Mouse (Mus musculus): ENCODE measurements at regions not wholly inside any gene's neighbourhood (a gene's known extent, or its start where the extent isn't known, plus 50 kb on each side); places are given as distances from the start of the nearest gene placed in this dataset.
A peak's percentile ranks its signal among the peaks of the same experiment; 100 is the strongest.

GRCm38 (mm10) chrX:143996716-143997115, 63.6 kb upstream of the Dcx start:
- no peaks in the 10 kb centered on the region for H3K4me1 ChIP-seq (ENCODE audit: control insufficient read depth, insufficient read depth, low read length)
- ATAC-seq (replicated peaks; ENCODE audit: insufficient number of reproducible peaks, low FRiP score, low TSS enrichment, low read depth) = no peak
- no peaks in the 10 kb centered on the region for H3K9me3 ChIP-seq (replicated peaks; ENCODE audit: control insufficient read depth, low read length)
- no peaks in the 10 kb centered on the region for H3K36me3 ChIP-seq (replicated peaks; ENCODE audit: control insufficient read depth, insufficient read depth, low read depth, low read length)
- no peaks in the 10 kb centered on the region for H3K27me3 ChIP-seq (ENCODE audit: control insufficient read depth, insufficient read depth, low read length)
- H3K4me2 ChIP-seq (ENCODE audit: low read depth, low read length) = no peak overlapping the region
- 14% methylated on average over 4 of the region's 4 CpGs for WGBS
- no peak overlapping the region for H3K9ac ChIP-seq (replicated peaks; ENCODE audit: low read length)
- no peak overlapping the region for H3K4me3 ChIP-seq (ENCODE audit: low read depth, low read length)
- peak; percentile 66 for DNase-seq (ENCODE audit: low spot score)
- no peak overlapping the region for H3K27ac ChIP-seq (replicated peaks; ENCODE audit: low read depth, low read length)
